Mouse (Mus musculus): ENCODE measurements at regions not wholly inside any gene's neighbourhood (a gene's known extent, or its start where the extent isn't known, plus 50 kb on each side); places are given as distances from the start of the nearest gene placed in this dataset.

GRCm38 (mm10) chr10:105625324-105625950 lies 51.2 kb upstream of the Tmtc2 start:
- H3K36me3 ChIP-seq, result no peaks in the 10 kb centered on the region
- no peaks in the 10 kb centered on the region for H3K9me3 ChIP-seq
- no peak overlapping the region for H3K4me2 ChIP-seq (replicated peaks)
- no peaks in the 10 kb centered on the region for H3K27me3 ChIP-seq
- WGBS, result 60% methylated on average over 8 of the region's 8 CpGs
- no peaks in the 10 kb centered on the region for H3K4me1 ChIP-seq
- no peak overlapping the region for H3K4me3 ChIP-seq
- no peak overlapping the region for H3K27ac ChIP-seq (replicated peaks)
- H3K9ac ChIP-seq (replicated peaks), result no peak overlapping the region
- no peak for ATAC-seq (replicated peaks)

All from forebrain, embryonic 15.5 days (tissue).